Mouse (Mus musculus): Measurements from ENCODE around the gene H2afx.

- peak; percentile 83 to 86; a peak in 3 of 4 replicates for TF ChIP-seq POLR2A (IDR thresholded peaks at IDR 0.05; ENCODE audit: control insufficient read depth in 1 of 2, insufficient read depth in 1 of 2, low read depth in 1 of 2, low read length in 2 of 2, poor library complexity in 1 of 2)
- no peak for TF ChIP-seq EP300 (IDR thresholded peaks at IDR 0.05; ENCODE audit: low read depth in 1 of 2, low read length in 2 of 2)
- TF ChIP-seq TBP (IDR thresholded peaks at IDR 0.05; ENCODE audit: low read depth, low read length): peak; percentile 66
- TF ChIP-seq RCOR1 (IDR thresholded peaks at IDR 0.05; ENCODE audit: low read depth, low read length): no peak
- peak; percentile 62 for TF ChIP-seq NRF1 (IDR thresholded peaks at IDR 0.05; ENCODE audit: insufficient read depth, low read depth, low read length, poor library complexity, severe bottlenecking)
- TF ChIP-seq MYC (IDR thresholded peaks at IDR 0.05; ENCODE audit: low read depth, low read length): peak; percentile 78; the same call in 1 of the 2 replicates
- TF ChIP-seq POLR2AphosphoS2 (IDR thresholded peaks at IDR 0.05; ENCODE audit: low read length): peak; percentile 57; the same call in 1 of the 2 replicates
- TF ChIP-seq JUND (IDR thresholded peaks at IDR 0.05; ENCODE audit: low read depth, low read length): no peak
- TF ChIP-seq SIN3A (IDR thresholded peaks at IDR 0.05; ENCODE audit: low read length): peak; percentile 50
- no peak for TF ChIP-seq ETS1 (IDR thresholded peaks at IDR 0.05; ENCODE audit: low read depth, low read length)
- no peak for TF ChIP-seq CTCF (IDR thresholded peaks at IDR 0.05 in 2 of 3, conservative IDR thresholded peaks at IDR 0.05 in 1 of 3; ENCODE audit: control insufficient read depth in 1 of 3, insufficient read depth in 1 of 3, low read depth in 2 of 3, low read length in 3 of 3, poor library complexity in 1 of 3, severe bottlenecking in 1 of 3)
These were observed 9.4 kb downstream of the H2afx start, which contains the start of gene Hmbs for GRCm38 (mm10) chr9:44343781-44344421.

Measured in MEL (cell line).